Mouse (Mus musculus) c-Kit-positive CD71-positive TER-119-positive erythroid progenitor cells, embryonic 14.5 days (primary cell): Measurements from ENCODE around the gene Srcin1.

ENCODE experiments used
- DNase-seq: peaks from one replicate; pipeline ENCODE4 v3.0.0-alpha.2; 2013; ENCODE audit warnings: low spot score

Gene Srcin1

GRCm38 (mm10) chr11:97579088-97579857, 3.3 kb upstream of the Srcin1 start:
- no peak for DNase-seq

GRCm38 (mm10) chr11:97578286-97578685, 2.3 kb upstream of the Srcin1 start:
- DNase-seq = no peak

- peak; percentile 32 for DNase-seq
Measured at GRCm38 (mm10) chr11:97575638-97576037, 348 bp downstream of the Srcin1 start.

- DNase-seq = no peak
Measured at GRCm38 (mm10) chr11:97575075-97575474, 911 bp downstream of the Srcin1 start.

- DNase-seq = no peak
Measured at GRCm38 (mm10) chr11:97574551-97575051, 1.4 kb downstream of the Srcin1 start.

GRCm38 (mm10) chr11:97573891-97574550, 2.0 kb downstream of the Srcin1 start:
- DNase-seq = no peak

GRCm38 (mm10) chr11:97572895-97573480, 3.0 kb downstream of the Srcin1 start:
- DNase-seq = no peak

GRCm38 (mm10) chr11:97572089-97572345, 4.0 kb downstream of the Srcin1 start:
- DNase-seq = no peak

GRCm38 (mm10) chr11:97571266-97572088, 4.5 kb downstream of the Srcin1 start:
- no peak for DNase-seq

GRCm38 (mm10) chr11:97570493-97571137, 5.4 kb downstream of the Srcin1 start:
- no peak for DNase-seq

GRCm38 (mm10) chr11:97569806-97570205, 6.2 kb downstream of the Srcin1 start:
- DNase-seq = no peak

- DNase-seq = no peak
Measured at GRCm38 (mm10) chr11:97569301-97569724, 6.7 kb downstream of the Srcin1 start.

- DNase-seq = no peak
Measured at GRCm38 (mm10) chr11:97568729-97569128, 7.3 kb downstream of the Srcin1 start.

GRCm38 (mm10) chr11:97567480-97567879, 8.5 kb downstream of the Srcin1 start:
- DNase-seq = no peak

- no peak for DNase-seq
Measured at GRCm38 (mm10) chr11:97566551-97566950, 9.4 kb downstream of the Srcin1 start.

GRCm38 (mm10) chr11:97563730-97564129, 12.3 kb downstream of the Srcin1 start:
- no peak for DNase-seq

- no peak for DNase-seq
Measured at GRCm38 (mm10) chr11:97562536-97562935, 13.4 kb downstream of the Srcin1 start.

- DNase-seq = no peak
Measured at GRCm38 (mm10) chr11:97560210-97560963, 15.6 kb downstream of the Srcin1 start.

- no peak for DNase-seq
Measured at GRCm38 (mm10) chr11:97559549-97559948, 16.4 kb downstream of the Srcin1 start.

GRCm38 (mm10) chr11:97557885-97558284, 18.1 kb downstream of the Srcin1 start:
- no peak for DNase-seq
